In genomic region chr11:19475068-19475786, GRCm38 (mm10) we compare ENCODE assay signal across 9 mouse cellular contexts.
A peak's percentile ranks its signal among the peaks of the same experiment; 100 is the strongest.
DNase-seq lines count a peak whose midpoint lies in the region; ATAC-seq lines count a peak whose summit lies in the region.
"Had no signal": no experiment of that assay in that cellular context is flagged by ENCODE, and none has a peak within 500 bp of the region (broad histone marks: within the 10 kb centered on the region; RNA-seq: fewer than 3 reads in every experiment).

No protein-coding gene starts in this region.

- no peaks in the 10 kb centered on the region for H3K9me3 ChIP-seq in heart, embryonic 14.5 days (ENCODE audit: control insufficient read depth, low read length)
- no peaks in the 10 kb centered on the region for H3K9me3 ChIP-seq in hindbrain, embryonic 11.5 days (ENCODE audit: control insufficient read depth, low read length)
- H3K9me3 ChIP-seq in midbrain, embryonic 14.5 days (ENCODE audit: control insufficient read depth, low read length) = no peaks in the 10 kb centered on the region

- no peaks in the 10 kb centered on the region for H3K4me1 ChIP-seq in heart, embryonic 14.5 days (ENCODE audit: control insufficient read depth in 2 of 2, insufficient read depth in 2 of 2, low read length in 2 of 2)
- no peaks in the 10 kb centered on the region for H3K4me1 ChIP-seq in hindbrain, embryonic 11.5 days (replicated peaks; ENCODE audit: control insufficient read depth, insufficient read depth, low read length)
- H3K4me1 ChIP-seq in midbrain, embryonic 14.5 days (ENCODE audit: control insufficient read depth, insufficient read depth, low read length) = 0 out of 2 replicates have a peak, but pooled peaks cover 3% of the 10 kb centered on the region

- no peak overlapping the region for H3K27ac ChIP-seq in heart, embryonic 14.5 days (replicated peaks in 1 of 2; ENCODE audit: control insufficient read depth in 1 of 2, insufficient read depth in 1 of 2, low read depth in 2 of 2, low read length in 2 of 2)
- H3K27ac ChIP-seq in hindbrain, embryonic 11.5 days (ENCODE audit: low read depth, low read length) = no peak overlapping the region
- no peak overlapping the region for H3K27ac ChIP-seq in midbrain, embryonic 14.5 days (replicated peaks; ENCODE audit: low read depth, low read length)

- H3K27me3 ChIP-seq in heart, embryonic 14.5 days (ENCODE audit: control insufficient read depth, insufficient read depth, low read length) = no peaks in the 10 kb centered on the region
- no peaks in the 10 kb centered on the region; the same call in 1 of the 2 replicates for H3K27me3 ChIP-seq in hindbrain, embryonic 11.5 days (ENCODE audit: control insufficient read depth, insufficient read depth, low read length)
- H3K27me3 ChIP-seq in midbrain, embryonic 14.5 days (ENCODE audit: control insufficient read depth, insufficient read depth, low read length) = no peaks in the 10 kb centered on the region

- peak overlapping the region; percentile 6 to 19; a peak in 2 of 4 replicates for H3K4me3 ChIP-seq in heart, embryonic 14.5 days (ENCODE audit: control insufficient read depth in 1 of 2, insufficient read depth in 1 of 2, low read depth in 1 of 2, low read length in 2 of 2)
- H3K4me3 ChIP-seq in hindbrain, embryonic 11.5 days (ENCODE audit: low read depth, low read length) = no peak overlapping the region
- 0 out of 2 replicates have a peak overlapping the region, but pooled peaks have one; percentile 13 for H3K4me3 ChIP-seq in midbrain, embryonic 14.5 days (replicated peaks; ENCODE audit: low read depth, low read length)

- peak overlapping the region; percentile 13; the same call in 1 of the 2 replicates for H3K9ac ChIP-seq in heart, embryonic 14.5 days (ENCODE audit: low read length)
- no peak overlapping the region for H3K9ac ChIP-seq in hindbrain, embryonic 11.5 days (ENCODE audit: low read depth, low read length)
- H3K9ac ChIP-seq in midbrain, embryonic 14.5 days (replicated peaks; ENCODE audit: low read length) = no peak overlapping the region

- 28% methylated on average over 18 of the region's 18 CpGs for WGBS in heart, embryonic 14.5 days
- WGBS in hindbrain, embryonic 11.5 days = 36% methylated on average over 18 of the region's 18 CpGs
- 34% methylated on average over 18 of the region's 18 CpGs for WGBS in midbrain, embryonic 14.5 days

- ATAC-seq in heart, embryonic 14.5 days (ENCODE audit: insufficient number of reproducible peaks, insufficient read depth, low FRiP score, low read depth) = no peak
- peak; percentile 70 for ATAC-seq in hindbrain, embryonic 11.5 days (ENCODE audit: low FRiP score)
- ATAC-seq in midbrain, embryonic 14.5 days (ENCODE audit: low FRiP score, low TSS enrichment) = peak; percentile 42; the same call in 1 of the 2 replicates

- intact Hi-C loops in gastrocnemius, postnatal 14 days (cut with DNase I; ENCODE audit: low total_unique reads) = no loop called here

- peak overlapping the region; percentile 62 for H3K4me2 ChIP-seq in heart, embryonic 14.5 days (ENCODE audit: low read length)
- H3K4me2 ChIP-seq in hindbrain, embryonic 11.5 days (replicated peaks; ENCODE audit: low read depth, low read length) = peak overlapping the region; percentile 32
- peak overlapping the region; percentile 46 for H3K4me2 ChIP-seq in midbrain, embryonic 14.5 days (ENCODE audit: low read length)

- no peaks in the 10 kb centered on the region for H3K36me3 ChIP-seq in heart, embryonic 14.5 days (ENCODE audit: control insufficient read depth, insufficient read depth, low read length)
- H3K36me3 ChIP-seq in hindbrain, embryonic 11.5 days (ENCODE audit: control insufficient read depth, insufficient read depth, low read length) = no peaks in the 10 kb centered on the region
- H3K36me3 ChIP-seq in midbrain, embryonic 14.5 days (ENCODE audit: control insufficient read depth, insufficient read depth, low read length) = no peaks in the 10 kb centered on the region

- no peak for DNase-seq in heart, adult 9 months (ENCODE audit: low spot score in 2 of 2)
- DNase-seq in embryo, embryonic 11 days = peak; percentile 29
- peak; percentile 39 for DNase-seq in hindbrain, embryonic 11.5 days (ENCODE audit: low spot score)
- peak; percentile 39 for DNase-seq in midbrain, embryonic 14.5 days
- no peak for DNase-seq in B cell, adult 2 months
- no peak for DNase-seq in gastrocnemius, postnatal 14 days
- no peak for DNase-seq in ovary, postnatal 10 days (ENCODE audit: low spot score)
- DNase-seq: thymus, adult 2 months had no signal

Comparison
In these comparisons a context has a peak if more than half of its experiments do, and no peak if none do; other contexts are left out.
1. DNase-seq: peak in embryo, embryonic 11 days (single experiment), hindbrain, embryonic 11.5 days (single experiment) and midbrain, embryonic 14.5 days (single experiment); none in heart, adult 9 months (0 of 2), B cell, adult 2 months (0 of 2), gastrocnemius, postnatal 14 days (single experiment) and ovary, postnatal 10 days (single experiment).
2. Peak in every context shown above with its lines, with median percentiles within 50 percentile points of each other: H3K4me2 ChIP-seq.